Mouse (Mus musculus) liver, embryonic 14.5 days (tissue): ENCODE measurements at regions not wholly inside any gene's neighbourhood (a gene's known extent, or its start where the extent isn't known, plus 50 kb on each side); places are given as distances from the start of the nearest gene placed in this dataset.

Source experiments
- ATAC-seq: fragments of 200-750 bp; cut with Nextera tagmentation; 2 replicates; pipeline ENCODE4 v1.8.0; 2017; ENCODE audit warnings: moderate number of reproducible peaks, mild to moderate bottlenecking, moderate library complexity; ENCODE audit not compliant: insufficient read depth
- DNase-seq, 3 experiments: peaks; one replicate each; pipeline ENCODE4 v3.0.0-alpha.2; 2012 to 2013; ENCODE audit warnings: low read depth in 3 of 3, low spot score in 3 of 3
- H3K27ac ChIP-seq: fragments of 300-500 bp; sonication (generic); 2 replicates; pipeline ENCODE4 v1.5.1; 2014; ENCODE audit warnings: moderate library complexity, mild to moderate bottlenecking, control low read depth, inconsistent platforms
- H3K27me3 ChIP-seq: fragments of 300-500 bp; sonication (generic); 2 replicates; pipeline ENCODE4 v1.6.1; 2014; ENCODE audit warnings: mild to moderate bottlenecking, low read length, moderate library complexity; ENCODE audit not compliant: control insufficient read depth, insufficient read depth
- H3K36me3 ChIP-seq: fragments of 300-500 bp; sonication (generic); replicated peaks from 2 replicates; pipeline ENCODE4 v1.6.1; 2014; ENCODE audit warnings: low read depth; ENCODE audit not compliant: control insufficient read depth, insufficient read depth
- H3K4me1 ChIP-seq, 2 experiments: fragments of 200-500 bp in 1 of 2; fragments of 300-500 bp in 1 of 2; sonication (generic) in 1 of 2; replicated peaks; 2 replicates each; pipeline ENCODE4 v1.6.1; 2012 to 2014; ENCODE audit warnings: antibody characterized with exemption in 1 of 2, inconsistent platforms in 1 of 2, low read length in 1 of 2; ENCODE audit not compliant: control insufficient read depth in 2 of 2, insufficient read depth in 2 of 2
- H3K4me2 ChIP-seq: fragments of 300-500 bp; sonication (generic); 2 replicates; pipeline ENCODE4 v1.6.1; 2014; ENCODE audit warnings: low read depth, mild to moderate bottlenecking, control low read depth, moderate library complexity
- H3K4me3 ChIP-seq, 2 experiments: fragments of 200-500 bp in 1 of 2; fragments of 300-500 bp in 1 of 2; sonication (generic) in 1 of 2; 2 replicates each; pipeline ENCODE4 v1.5.1; 2012 to 2014; ENCODE audit warnings: low read depth in 2 of 2, low read length in 2 of 2, mild to moderate bottlenecking in 2 of 2, control low read depth in 1 of 2, inconsistent platforms in 1 of 2, moderate library complexity in 1 of 2; ENCODE audit not compliant: insufficient read depth in 1 of 2
- H3K9ac ChIP-seq: fragments of 300-500 bp; sonication (generic); replicated peaks from 2 replicates; pipeline ENCODE4 v1.6.1; 2014; ENCODE audit warnings: mild to moderate bottlenecking, control low read depth, moderate library complexity
- H3K9me3 ChIP-seq: fragments of 300-500 bp; sonication (generic); 2 replicates; pipeline ENCODE4 v1.6.1; 2016; ENCODE audit warnings: low read length, mixed read lengths; ENCODE audit not compliant: control insufficient read depth
- CTCF ChIP-seq: IDR thresholded peaks from 2 replicates; pipeline ENCODE4 v1.5.1; 2016; ENCODE audit warnings: antibody characterized with exemption, low read depth, control low read depth
- EP300 ChIP-seq: IDR thresholded peaks from 2 replicates; pipeline ENCODE4 v1.6.1; 2016; ENCODE audit warnings: antibody characterized with exemption, low read depth
- WGBS: fragments of 180-500 bp; shearing (Covaris S2); extraction: QIAGEN DNeasy Blood & Tissue Kit; methylation state at CpG from one replicate; pipeline ENCODE4 v1.1.7; 2014; ENCODE audit not compliant: insufficient replicate concordance; 5-methylcytosine and 5-hydroxymethylcytosine counted together

- DNase-seq (no peak), ATAC-seq (no peak)
- Histone ChIP-seq H3K36me3 (no peaks in the 10 kb centered on the region), H3K27me3 (no peaks in the 10 kb centered on the region), H3K9ac (no peak overlapping the region), H3K27ac (no peak overlapping the region), H3K4me1 (0 out of 4 replicates have a peak, but pooled peaks cover 0 to 2% of the 10 kb centered on the region in 2 experiments), H3K4me3 (no peak overlapping the region), H3K9me3 (no peaks in the 10 kb centered on the region), H3K4me2 (no peak overlapping the region)
- WGBS, result 31% methylated on average over 7 of the region's 7 CpGs
- no peak for TF ChIP-seq CTCF
- TF ChIP-seq EP300, result no peak
These were observed 63.2 kb upstream of the Trib2 start for GRCm38 (mm10) chr12:15879907-15880430.
